Mouse (Mus musculus) heart, postnatal 25 days (tissue): ENCODE data around the gene Samd9l. TPM values are rescaled to one million over a fixed set of nuclear protein-coding genes. Genes with fewer than 3 reads are reported as not detected.
"Not testable (repeated sequence)": the region's sequence is repeated elsewhere in the genome, so short reads cannot be mapped to it uniquely, and the experiment has no call there.

ENCODE experiments used
- DNase-seq: peaks from one replicate; pipeline ENCODE4 v3.0.0; 2022; ENCODE audit warnings: low spot score
- intact Hi-C: fragments of 180-260 bp; cut with DNase I; formaldehyde crosslinking; loops from one replicate; pipeline ENCODE4 v1.15.1; 2025
- total RNA-seq, 2 experiments: library from RNA; stranded (reverse); gene quantifications; 2 replicates each; pipeline ENCODE4 v1.2.3; 2021

The Samd9l gene
- total RNA-seq, 2 experiments from 2014 or later = 8.8 to 9.0 TPM

DNA sequence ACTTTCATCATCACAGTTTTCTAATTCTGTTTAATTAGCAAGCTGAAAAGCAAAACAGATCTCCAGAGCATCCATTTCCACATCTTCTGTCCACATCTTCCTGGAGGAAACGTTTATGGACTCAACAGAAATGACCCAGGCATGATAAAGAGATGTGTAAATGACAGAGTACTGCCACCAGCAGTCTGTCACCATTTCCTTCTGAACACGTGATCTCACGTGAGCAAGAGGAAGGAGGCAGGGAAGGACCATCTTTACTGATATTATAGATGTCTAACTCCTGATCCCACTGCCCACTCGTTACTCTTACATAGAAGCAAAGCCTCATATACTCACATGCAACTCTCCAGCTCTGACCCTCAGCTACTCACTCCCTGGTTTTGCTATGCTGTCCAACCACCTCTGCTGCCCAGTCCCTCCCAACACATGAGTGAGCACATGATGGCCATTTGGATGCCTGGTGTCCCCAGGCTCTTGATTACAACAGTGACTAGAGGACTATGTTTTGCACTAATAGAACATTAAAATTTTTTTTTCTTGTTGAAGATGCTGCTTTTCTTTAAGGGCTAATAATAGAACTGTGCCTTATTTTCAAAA is 54.2 kb downstream of the Samd9l start:
- intact Hi-C loops = not testable (repeated sequence)

DNA sequence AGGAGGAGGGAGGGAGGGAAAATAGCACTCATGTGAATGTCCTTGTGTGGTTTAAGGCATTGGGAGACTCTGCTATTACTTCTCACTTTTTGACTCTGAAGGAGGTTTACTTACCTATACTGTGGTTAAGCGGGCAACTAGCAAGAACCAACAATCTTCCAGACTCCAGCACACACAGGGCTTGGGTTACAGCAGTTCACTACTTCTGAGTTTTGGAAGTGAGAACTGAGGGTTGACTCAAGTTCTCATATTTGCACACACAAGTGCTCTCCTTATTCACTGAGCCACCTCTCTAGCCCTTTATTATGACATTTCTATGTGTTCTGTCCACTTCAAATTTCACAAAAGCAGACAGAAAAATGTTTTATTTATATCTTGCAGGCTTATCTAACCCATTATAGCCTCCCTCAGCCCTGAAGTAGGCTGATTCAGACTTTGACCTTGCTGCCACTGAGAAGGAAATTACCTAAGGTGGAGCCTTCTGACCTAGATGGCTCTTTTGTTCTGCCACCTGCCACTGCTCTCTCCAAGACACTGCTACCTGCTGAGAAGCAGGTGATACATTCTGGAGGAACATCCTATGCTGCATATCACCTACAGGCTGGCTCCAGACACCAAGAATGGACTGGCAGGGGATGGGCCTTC is 55.6 kb downstream of the Samd9l start:
- DNase-seq = not testable (repeated sequence)
- intact Hi-C loops = loop anchor here (2.0 kb wide), 1 partner anchor 53 kb away; no protein-coding TSS in a partner anchor

More for the DNA sequence above, 54.2 kb downstream of the Samd9l start:
- not testable (repeated sequence) for DNase-seq

DNA sequence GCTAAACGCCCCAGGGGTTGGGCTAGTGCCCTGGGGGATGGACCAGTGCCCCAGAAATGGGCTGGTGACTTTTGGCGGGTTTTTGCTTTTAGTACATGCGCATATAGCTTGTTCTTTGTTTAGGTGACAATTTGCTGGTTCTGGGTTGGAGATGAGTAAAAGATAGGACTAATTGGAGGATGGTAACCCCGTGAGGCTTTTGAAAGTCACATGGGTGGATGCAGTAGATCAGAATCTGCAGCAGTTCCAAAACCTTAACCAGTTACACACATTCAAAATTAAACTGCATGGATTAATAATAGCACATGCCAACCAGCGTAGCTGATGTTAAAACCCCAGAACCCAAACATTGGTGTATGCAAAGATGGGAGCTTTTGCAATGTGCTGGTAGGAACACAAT is 57.9 kb downstream of the Samd9l start:
- DNase-seq = no peak
- intact Hi-C loops = no loop called here

DNA sequence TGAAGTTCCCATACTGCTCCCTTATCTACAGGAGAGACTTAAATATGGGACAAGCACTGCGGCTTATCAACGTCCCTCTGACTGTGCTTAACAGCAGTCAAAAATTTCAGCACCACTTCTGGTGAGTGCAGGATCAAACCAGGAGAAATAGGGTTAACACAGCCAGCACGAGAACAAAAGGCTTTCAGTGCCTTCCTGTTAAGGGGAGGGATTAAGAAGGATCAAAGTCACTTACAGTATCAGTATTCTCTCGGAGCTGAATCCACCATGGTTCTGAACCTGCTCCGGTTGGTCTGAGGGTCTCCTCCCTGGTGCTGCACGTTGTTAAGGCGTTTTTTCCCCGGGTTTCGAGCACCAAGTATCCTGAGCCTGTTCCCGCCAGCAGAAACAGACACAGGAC is 58.4 kb downstream of the Samd9l start:
- intact Hi-C loops, DNase-seq: not testable (repeated sequence)

DNA sequence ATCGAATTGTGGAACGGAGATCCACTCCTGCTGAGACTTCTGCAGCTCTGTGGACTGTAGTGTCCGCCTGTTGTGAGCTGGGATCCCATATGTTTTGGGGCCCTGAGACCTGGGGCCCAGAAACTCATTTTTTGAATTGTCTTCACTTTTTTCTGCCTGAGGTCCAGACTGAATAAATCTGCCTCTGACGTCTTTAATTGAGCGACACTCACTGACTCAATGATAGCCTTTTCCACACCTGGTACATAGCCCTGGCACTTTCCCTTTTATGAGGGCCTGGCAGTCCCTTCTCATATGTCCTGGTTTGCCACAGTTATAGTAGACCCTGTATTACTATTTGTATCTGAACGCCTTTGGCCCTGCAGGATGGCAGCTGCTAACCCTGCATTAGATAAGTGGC is 60.2 kb downstream of the Samd9l start:
- DNase-seq, intact Hi-C loops: not testable (repeated sequence)

Other genes with a start within 250 kb of the Samd9l start
- under 1 TPM; 0.26 to 0.28 TPM for gene Hepacam2, start 98.7 kb upstream of the Samd9l start, total RNA-seq
- gene Vps50, start 98.8 kb upstream of the Samd9l start, total RNA-seq = 10 to 100 TPM; 14.3 to 15.0 TPM